1 mouse cellular context compared by ENCODE assay signal in the genomic region with DNA sequence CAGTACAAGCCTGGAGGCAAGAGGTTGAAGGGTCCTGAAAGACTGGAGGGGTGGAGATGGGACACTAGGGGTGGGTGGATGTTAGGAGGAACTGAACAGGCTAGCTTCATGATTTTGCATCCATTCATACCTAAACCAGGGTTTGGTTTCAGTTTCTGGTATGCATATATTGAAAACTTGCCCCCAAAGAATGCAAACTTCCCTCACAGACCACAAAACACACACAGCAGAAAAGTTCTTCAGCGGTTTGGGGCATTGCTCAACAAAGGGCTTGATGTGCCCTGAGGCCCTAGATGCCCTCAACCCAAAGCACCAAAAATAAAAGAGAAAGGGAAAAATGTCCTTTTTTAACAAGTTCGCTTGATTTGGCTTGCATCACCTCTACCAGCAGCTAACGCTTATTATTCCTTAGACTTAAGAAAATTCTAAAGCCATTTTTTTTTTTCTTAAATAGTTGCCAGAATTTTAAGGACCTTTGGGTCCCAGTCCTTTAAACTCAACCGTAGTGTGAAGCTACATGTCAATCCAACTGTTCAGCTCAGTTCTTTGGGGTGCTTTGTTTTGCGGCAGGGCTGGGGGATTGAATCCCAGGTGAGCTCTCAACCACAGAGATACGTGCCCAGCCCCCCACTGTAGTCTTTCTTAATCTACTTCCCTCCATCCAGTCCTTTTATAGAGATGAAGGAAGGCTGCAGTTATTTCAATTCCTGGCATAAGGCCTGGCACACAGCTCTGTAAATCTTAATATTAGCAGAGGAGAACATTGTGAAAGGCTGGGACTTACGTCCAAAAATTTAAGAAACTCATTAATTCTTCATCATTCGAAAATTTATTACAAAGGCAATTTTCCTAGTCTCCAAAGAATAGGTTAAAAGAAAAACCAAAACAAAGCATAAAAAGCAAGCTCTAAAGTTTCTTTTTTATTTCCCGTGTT.
TF ChIP-seq lines count a peak whose summit lies in the region.

No protein-coding gene starts in this region.

TF ChIP-seq in CH12.LX, 34 proteins besides CTCF, POLR2A, EP300 and RAD21 (continued from another document):
- no peak for TF ChIP-seq ZC3H11A (IDR thresholded peaks at IDR 0.05; ENCODE audit: low read depth, low read length)
- TF ChIP-seq IRF4 (IDR thresholded peaks at IDR 0.05; ENCODE audit: low read depth, low read length), result peak; percentile 95
- no peak for TF ChIP-seq TBP (conservative IDR thresholded peaks at IDR 0.05; ENCODE audit: low read depth, low read length)
- TF ChIP-seq JUN (IDR thresholded peaks at IDR 0.05; ENCODE audit: insufficient read depth, low read depth, low read length), result peak; percentile 63; the same call in 1 of the 2 replicates
- no peak for TF ChIP-seq NELFE (IDR thresholded peaks at IDR 0.05; ENCODE audit: low read depth, low read length)
- peak; percentile 50 for TF ChIP-seq ZNF384 (IDR thresholded peaks at IDR 0.05; ENCODE audit: low read depth, low read length)
- TF ChIP-seq SIN3A (IDR thresholded peaks at IDR 0.05; ENCODE audit: low read length), result peak; percentile 73
- no peak for TF ChIP-seq E2F4 (IDR thresholded peaks at IDR 0.05; ENCODE audit: insufficient replicate concordance, low read depth, low read length)
- no peak for TF ChIP-seq GABPA (IDR thresholded peaks at IDR 0.05; ENCODE audit: insufficient replicate concordance, low read depth, low read length)
- peak; percentile 84; the same call in 1 of the 2 replicates for TF ChIP-seq TCF12 (IDR thresholded peaks at IDR 0.05; ENCODE audit: low read depth, low read length)
- TF ChIP-seq JUND (conservative IDR thresholded peaks at IDR 0.05; ENCODE audit: low read depth, low read length), result peak; percentile 74
- peak; percentile 77 for TF ChIP-seq ETS1 (conservative IDR thresholded peaks at IDR 0.05; ENCODE audit: low read depth, low read length)
- no peak for TF ChIP-seq HCFC1 (IDR thresholded peaks at IDR 0.05; ENCODE audit: low read depth, low read length)
- peak; percentile 83 for TF ChIP-seq CHD1 (IDR thresholded peaks at IDR 0.05; ENCODE audit: low read depth, low read length)
